ENCODE assay signal across 1 mouse cellular context in the genomic region with DNA sequence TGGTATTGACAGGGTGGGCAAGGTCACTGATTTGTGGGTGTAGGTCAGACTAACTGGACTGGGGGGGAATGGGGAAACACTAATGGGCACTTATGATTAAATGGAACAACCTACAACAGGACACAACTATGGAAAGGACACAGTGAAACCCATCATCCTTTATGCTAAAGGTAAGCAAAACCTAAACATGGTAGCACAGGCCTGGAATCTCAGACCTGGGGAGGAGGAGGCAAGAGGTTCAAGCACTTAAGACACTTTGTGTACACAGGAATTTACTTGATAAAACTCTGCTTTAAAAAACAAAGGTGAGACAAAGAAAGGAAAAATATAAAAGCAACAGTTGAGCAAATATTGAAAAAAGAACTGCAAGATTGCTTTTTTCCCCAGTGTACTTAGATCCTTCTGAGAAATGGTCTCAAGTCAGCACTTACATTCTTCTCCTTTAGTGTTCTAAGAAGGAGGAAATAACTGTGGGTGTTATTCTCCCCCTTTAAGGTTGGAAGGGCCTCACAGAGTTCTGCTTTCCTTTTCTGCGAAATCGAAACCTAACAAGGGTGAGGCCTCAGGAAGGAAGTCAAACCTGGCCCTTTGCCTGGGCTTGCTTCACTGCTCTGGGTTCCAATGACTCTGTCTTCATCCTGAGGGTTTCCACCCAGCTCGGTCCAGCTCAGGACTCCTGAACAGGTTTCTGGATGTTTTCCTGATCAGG.
TF ChIP-seq lines count a peak whose summit lies in the region.

No protein-coding gene starts in this region.

TF ChIP-seq in CH12.LX, 34 proteins besides CTCF, POLR2A, EP300 and RAD21 (continued from another document):
- 0 out of 2 replicates have a peak, but pooled peaks have one; percentile 38 for TF ChIP-seq UBTF (IDR thresholded peaks at IDR 0.05; ENCODE audit: low read depth, low read length)
- peak; percentile 78 for TF ChIP-seq ELF1 (IDR thresholded peaks at IDR 0.05; ENCODE audit: low read depth, low read length)
- peak; percentile 79 for TF ChIP-seq ZMIZ1 (IDR thresholded peaks at IDR 0.05; ENCODE audit: low read depth, low read length)
- no peak; the same call in 1 of the 2 replicates for TF ChIP-seq E2F4 (IDR thresholded peaks at IDR 0.05; ENCODE audit: insufficient replicate concordance, low read depth, low read length)
- TF ChIP-seq MXI1 (IDR thresholded peaks at IDR 0.05; ENCODE audit: low read depth, low read length): peak; percentile 60; the same call in 1 of the 2 replicates
- TF ChIP-seq JUND (conservative IDR thresholded peaks at IDR 0.05; ENCODE audit: low read depth, low read length): peak; percentile 48; the same call in 1 of the 2 replicates
- peak; percentile 86 for TF ChIP-seq RCOR1 (conservative IDR thresholded peaks at IDR 0.05; ENCODE audit: low read depth, low read length)
- no peak for TF ChIP-seq ZNF384 (IDR thresholded peaks at IDR 0.05; ENCODE audit: low read depth, low read length)
- TF ChIP-seq JUN (IDR thresholded peaks at IDR 0.05; ENCODE audit: insufficient read depth, low read depth, low read length): peak; percentile 61; the same call in 1 of the 2 replicates
- no peak for TF ChIP-seq POLR2AphosphoS2 (IDR thresholded peaks at IDR 0.05; ENCODE audit: low read depth, low read length)
- peak; percentile 62 for TF ChIP-seq HCFC1 (IDR thresholded peaks at IDR 0.05; ENCODE audit: low read depth, low read length)
- peak; percentile 58; the same call in 1 of the 2 replicates for TF ChIP-seq MAZ (IDR thresholded peaks at IDR 0.05; ENCODE audit: low read depth, low read length)
- TF ChIP-seq GABPA (IDR thresholded peaks at IDR 0.05; ENCODE audit: insufficient replicate concordance, low read depth, low read length): no peak
- no peak for TF ChIP-seq ZKSCAN1 (IDR thresholded peaks at IDR 0.05; ENCODE audit: borderline replicate concordance, low read depth, low read length)
- TF ChIP-seq MAX (IDR thresholded peaks at IDR 0.05; ENCODE audit: low read length): peak; percentile 6; the same call in 1 of the 2 replicates
- peak; percentile 99 for TF ChIP-seq IRF4 (IDR thresholded peaks at IDR 0.05; ENCODE audit: low read depth, low read length)
- peak; percentile 83 for TF ChIP-seq CHD2 (IDR thresholded peaks at IDR 0.05; ENCODE audit: low read length)
- no peak for TF ChIP-seq PAX5 (IDR thresholded peaks at IDR 0.05; ENCODE audit: low read length)
- peak; percentile 96 for TF ChIP-seq MEF2A (IDR thresholded peaks at IDR 0.05; ENCODE audit: borderline replicate concordance, low read depth, low read length)
- TF ChIP-seq TBP (conservative IDR thresholded peaks at IDR 0.05; ENCODE audit: low read depth, low read length): peak; percentile 84
- TF ChIP-seq MAFK (IDR thresholded peaks at IDR 0.05; ENCODE audit: insufficient replicate concordance, low read length): peak; percentile 81
